In genomic region chr3:9892884-9893494, GRCm38 (mm10) we compare ENCODE assay signal across 19 mouse cellular contexts.
DNase-seq lines count a peak whose midpoint lies in the region; ATAC-seq and TF ChIP-seq lines count a peak whose summit lies in the region.
"Had no signal": no experiment of that assay in that cellular context is flagged by ENCODE, and none has a peak within 500 bp of the region (broad histone marks: within the 10 kb centered on the region; RNA-seq: fewer than 3 reads in every experiment).

No protein-coding gene starts in this region.

- no peaks in the 10 kb centered on the region for H3K27me3 ChIP-seq in forebrain, embryonic 16.5 days (replicated peaks; ENCODE audit: control insufficient read depth, insufficient read depth, low read length)
- H3K27me3 ChIP-seq in forebrain, postnatal 0 days (ENCODE audit: insufficient read depth, low read length) = no peaks in the 10 kb centered on the region
- H3K27me3 ChIP-seq in liver, postnatal 0 days (ENCODE audit: insufficient read depth, low read length) = no peaks in the 10 kb centered on the region
- H3K27me3 ChIP-seq in liver, embryonic 11.5 days (replicated peaks; ENCODE audit: control insufficient read depth, insufficient read depth, low read length) = no peaks in the 10 kb centered on the region
- H3K27me3 ChIP-seq in thymus, adult 2 months (ENCODE audit: control insufficient read depth, insufficient read depth, low read length) = no peaks in the 10 kb centered on the region
- H3K27me3 ChIP-seq in splenic B cell, adult 2 months (ENCODE audit: control insufficient read depth, insufficient read depth, low read length, poor library complexity, severe bottlenecking) = no peaks in the 10 kb centered on the region
- H3K27me3 ChIP-seq: embryonic facial prominence, embryonic 15.5 days; heart, embryonic 13.5 days; liver, embryonic 13.5 days; megakaryocyte, embryonic 14.5 days had no signal

- TF ChIP-seq POLR2A in thymus, adult 2 months (IDR thresholded peaks at IDR 0.05; ENCODE audit: control insufficient read depth, extremely low read depth, insufficient read depth, low read length, poor library complexity) = no peak

- H3K4me1 ChIP-seq in forebrain, embryonic 16.5 days (replicated peaks; ENCODE audit: control insufficient read depth, insufficient read depth, low read length) = 0 out of 2 replicates have a peak, but pooled peaks cover 2% of the 10 kb centered on the region
- H3K4me1 ChIP-seq in forebrain, postnatal 0 days (ENCODE audit: insufficient read depth) = no peaks in the 10 kb centered on the region
- peaks cover 3% of the 10 kb centered on the region for H3K4me1 ChIP-seq in liver, postnatal 0 days (ENCODE audit: insufficient read depth)
- H3K4me1 ChIP-seq in liver, embryonic 11.5 days (replicated peaks; ENCODE audit: control insufficient read depth, insufficient read depth, low read length) = no peaks in the 10 kb centered on the region
- peaks cover 48% of the 10 kb centered on the region for H3K4me1 ChIP-seq in thymus, adult 2 months (replicated peaks; ENCODE audit: control insufficient read depth, insufficient read depth, low read length)
- H3K4me1 ChIP-seq: embryonic facial prominence, embryonic 15.5 days; heart, embryonic 13.5 days had no signal

- no peak overlapping the region for H3K4me2 ChIP-seq in forebrain, embryonic 16.5 days (ENCODE audit: low read length)
- H3K4me2 ChIP-seq in forebrain, postnatal 0 days (ENCODE audit: low read depth) = no peak overlapping the region
- 0 out of 2 replicates have a peak overlapping the region, but pooled peaks have one; percentile 18 for H3K4me2 ChIP-seq in liver, postnatal 0 days (ENCODE audit: low read depth, low read length)
- no peak overlapping the region for H3K4me2 ChIP-seq in liver, embryonic 11.5 days
- H3K4me2 ChIP-seq: embryonic facial prominence, embryonic 15.5 days; heart, embryonic 13.5 days; liver, embryonic 13.5 days had no signal

- no peak overlapping the region for H3K4me3 ChIP-seq in forebrain, embryonic 16.5 days (replicated peaks; ENCODE audit: low read length)
- no peak overlapping the region for H3K4me3 ChIP-seq in forebrain, postnatal 0 days (ENCODE audit: low read depth, low read length)
- no peak overlapping the region for H3K4me3 ChIP-seq in liver, postnatal 0 days (ENCODE audit: low read depth, low read length)
- no peak overlapping the region for H3K4me3 ChIP-seq in liver, embryonic 11.5 days (ENCODE audit: low read depth, low read length)
- no peak overlapping the region for H3K4me3 ChIP-seq in thymus, adult 2 months (ENCODE audit: control insufficient read depth, insufficient read depth, low read length)
- H3K4me3 ChIP-seq: embryonic facial prominence, embryonic 15.5 days; heart, embryonic 13.5 days; liver, embryonic 13.5 days; megakaryocyte, embryonic 14.5 days had no signal

- no peaks in the 10 kb centered on the region for H3K9me3 ChIP-seq in forebrain, embryonic 16.5 days (ENCODE audit: control insufficient read depth, low read length)
- no peaks in the 10 kb centered on the region for H3K9me3 ChIP-seq in forebrain, postnatal 0 days (ENCODE audit: low read length)
- H3K9me3 ChIP-seq in liver, postnatal 0 days (ENCODE audit: low read length) = no peaks in the 10 kb centered on the region
- H3K9me3 ChIP-seq in liver, embryonic 11.5 days (ENCODE audit: control insufficient read depth, low read length) = no peaks in the 10 kb centered on the region
- H3K9me3 ChIP-seq: embryonic facial prominence, embryonic 15.5 days; heart, embryonic 13.5 days; liver, embryonic 13.5 days had no signal

- peak; percentile 47; the same call in 1 of the 2 replicates for ATAC-seq in forebrain, embryonic 16.5 days
- ATAC-seq in forebrain, postnatal 0 days = no peak
- ATAC-seq in liver, postnatal 0 days = no peak
- ATAC-seq in liver, embryonic 11.5 days (replicated peaks; ENCODE audit: low FRiP score) = no peak
- ATAC-seq: lung, postnatal 0 days had no signal

- no peak for TF ChIP-seq EP300 in liver, postnatal 0 days (IDR thresholded peaks at IDR 0.05; ENCODE audit: low read depth)

- H3K27ac ChIP-seq in forebrain, embryonic 16.5 days (ENCODE audit: low read length) = no peak overlapping the region
- no peak overlapping the region for H3K27ac ChIP-seq in forebrain, postnatal 0 days (ENCODE audit: low read depth, low read length)
- H3K27ac ChIP-seq in liver, postnatal 0 days (ENCODE audit: low read depth) = 0 out of 2 replicates have a peak overlapping the region, but pooled peaks have one; percentile 16
- H3K27ac ChIP-seq in liver, embryonic 11.5 days (ENCODE audit: low read depth, low read length) = no peak overlapping the region
- H3K27ac ChIP-seq in thymus, adult 2 months (ENCODE audit: control insufficient read depth, insufficient read depth, low read length) = peak overlapping the region; percentile 26; the same call in 1 of the 2 replicates
- H3K27ac ChIP-seq: embryonic facial prominence, embryonic 15.5 days; heart, embryonic 13.5 days; liver, embryonic 13.5 days; stomach, postnatal 0 days had no signal

- no peak overlapping the region for H3K9ac ChIP-seq in forebrain, embryonic 16.5 days (replicated peaks; ENCODE audit: low read depth, low read length)
- no peak overlapping the region for H3K9ac ChIP-seq in forebrain, postnatal 0 days
- H3K9ac ChIP-seq in liver, postnatal 0 days (replicated peaks) = no peak overlapping the region
- no peak overlapping the region for H3K9ac ChIP-seq in liver, embryonic 11.5 days (ENCODE audit: low read depth, low read length)
- H3K9ac ChIP-seq: embryonic facial prominence, embryonic 15.5 days; heart, embryonic 13.5 days; liver, embryonic 13.5 days had no signal

- TF ChIP-seq CTCF in forebrain, postnatal 0 days (IDR thresholded peaks at IDR 0.05; ENCODE audit: low read depth) = no peak
- no peak for TF ChIP-seq CTCF in liver, postnatal 0 days (IDR thresholded peaks at IDR 0.05; ENCODE audit: low read depth)
- no peak for TF ChIP-seq CTCF in thymus, adult 2 months (IDR thresholded peaks at IDR 0.05; ENCODE audit: borderline replicate concordance, control insufficient read depth, extremely low read depth, insufficient read depth, low read length, poor library complexity)

- DNase-seq in forebrain, postnatal 0 days = no peak
- no peak for DNase-seq in liver, postnatal 0 days
- DNase-seq in liver, embryonic 11.5 days (ENCODE audit: low spot score) = no peak
- DNase-seq in thymus, adult 2 months = no peak
- no peak for DNase-seq in thymus, postnatal 10 days (ENCODE audit: low spot score in 2 of 2)
- peak; percentile 67 for DNase-seq in splenic B cell, adult 2 months (ENCODE audit: low read depth, low spot score)
- DNase-seq in retina, postnatal 1 day = no peak
- DNase-seq: adrenal gland, adult 2 months; cerebellum, adult 9-10 months; kidney, adult 11 months; kidney, postnatal 14 days; left cerebral cortex, postnatal 4 days; liver, embryonic 13.5 days had no signal

- WGBS in forebrain, embryonic 16.5 days = 18% methylated on average over 4 of the region's 4 CpGs
- 22% methylated on average over 4 of the region's 4 CpGs for WGBS in forebrain, postnatal 0 days
- 59% methylated on average over 4 of the region's 4 CpGs for WGBS in liver, postnatal 0 days (ENCODE audit: insufficient replicate concordance)
- 73% methylated on average over 4 of the region's 4 CpGs for WGBS in liver, embryonic 11.5 days
- WGBS in thymus, adult 2 months = 42% methylated on average over 4 of the region's 4 CpGs

- no peaks in the 10 kb centered on the region for H3K36me3 ChIP-seq in forebrain, embryonic 16.5 days (ENCODE audit: control insufficient read depth, insufficient read depth)
- H3K36me3 ChIP-seq in forebrain, postnatal 0 days (ENCODE audit: insufficient read depth) = no peaks in the 10 kb centered on the region
- H3K36me3 ChIP-seq in liver, postnatal 0 days (replicated peaks; ENCODE audit: insufficient read depth, low read length) = no peaks in the 10 kb centered on the region
- H3K36me3 ChIP-seq in liver, embryonic 11.5 days (ENCODE audit: control insufficient read depth, insufficient read depth, low read length) = no peaks in the 10 kb centered on the region
- H3K36me3 ChIP-seq in thymus, adult 2 months (ENCODE audit: control insufficient read depth, insufficient read depth, low read length) = no peaks in the 10 kb centered on the region
- no peaks in the 10 kb centered on the region for H3K36me3 ChIP-seq in splenic B cell, adult 2 months (ENCODE audit: control insufficient read depth, insufficient read depth, low read length, poor library complexity, severe bottlenecking)
- H3K36me3 ChIP-seq: embryonic facial prominence, embryonic 15.5 days; heart, embryonic 13.5 days; liver, embryonic 13.5 days had no signal

Comparison
In these comparisons a context has a peak if more than half of its experiments do, and no peak if none do; other contexts are left out.
1. H3K27ac ChIP-seq: peak in liver, postnatal 0 days (single experiment) and thymus, adult 2 months (single experiment); none in forebrain, embryonic 16.5 days (single experiment), forebrain, postnatal 0 days (single experiment) and liver, embryonic 11.5 days (single experiment).